Mouse (Mus musculus) forebrain, postnatal 0 days (tissue): ENCODE measurements at regions not wholly inside any gene's neighbourhood (a gene's known extent, or its start where the extent isn't known, plus 50 kb on each side); places are given as distances from the start of the nearest gene placed in this dataset.

Experiments
- ATAC-seq: fragments of 200-750 bp; cut with Nextera tagmentation; 2 replicates; pipeline ENCODE4 v1.8.0; 2017; ENCODE audit warnings: mild to moderate bottlenecking, moderate library complexity
- DNase-seq: peaks from one replicate; pipeline ENCODE4 v3.0.0-alpha.2; 2015
- H3K27ac ChIP-seq: fragments of 300-500 bp; sonication (generic); 2 replicates; pipeline ENCODE4 v1.5.1; 2014; ENCODE audit warnings: low read depth, mild to moderate bottlenecking, antibody characterized with exemption, low read length, moderate library complexity, mixed read lengths
- H3K27me3 ChIP-seq: fragments of 300-500 bp; sonication (generic); 2 replicates; pipeline ENCODE4 v1.6.1; 2014; ENCODE audit warnings: mild to moderate bottlenecking, low read length, mixed read lengths; ENCODE audit not compliant: insufficient read depth
- H3K36me3 ChIP-seq: fragments of 300-500 bp; sonication (generic); 2 replicates; pipeline ENCODE4 v1.6.1; 2014; ENCODE audit warnings: mild to moderate bottlenecking, moderate library complexity; ENCODE audit not compliant: insufficient read depth
- H3K4me1 ChIP-seq: fragments of 300-500 bp; sonication (generic); 2 replicates; pipeline ENCODE4 v1.6.1; 2014; ENCODE audit warnings: antibody characterized with exemption; ENCODE audit not compliant: insufficient read depth
- H3K4me2 ChIP-seq: fragments of 300-500 bp; sonication (generic); 2 replicates; pipeline ENCODE4 v1.6.1; 2014; ENCODE audit warnings: low read depth, mild to moderate bottlenecking, moderate library complexity
- H3K4me3 ChIP-seq: fragments of 300-500 bp; sonication (generic); 2 replicates; pipeline ENCODE4 v1.5.1; 2014; ENCODE audit warnings: low read depth, low read length, mixed read lengths
- H3K9ac ChIP-seq: fragments of 300-500 bp; sonication (generic); 2 replicates; pipeline ENCODE4 v1.6.1; 2014; ENCODE audit warnings: mild to moderate bottlenecking
- H3K9me3 ChIP-seq: fragments of 300-500 bp; sonication (generic); 2 replicates; pipeline ENCODE4 v1.6.1; 2016; ENCODE audit warnings: low read length
- CTCF ChIP-seq: sonication (generic); IDR thresholded peaks from 2 replicates; pipeline ENCODE4 v1.5.1; 2016; ENCODE audit warnings: antibody characterized with exemption, control low read depth, low read depth
- WGBS: fragments of 180-500 bp; shearing (Covaris S2); extraction: QIAGEN DNeasy Blood & Tissue Kit; methylation state at CpG from one replicate; pipeline ENCODE4 v1.1.7; 2014; 5-methylcytosine and 5-hydroxymethylcytosine counted together

DNA sequence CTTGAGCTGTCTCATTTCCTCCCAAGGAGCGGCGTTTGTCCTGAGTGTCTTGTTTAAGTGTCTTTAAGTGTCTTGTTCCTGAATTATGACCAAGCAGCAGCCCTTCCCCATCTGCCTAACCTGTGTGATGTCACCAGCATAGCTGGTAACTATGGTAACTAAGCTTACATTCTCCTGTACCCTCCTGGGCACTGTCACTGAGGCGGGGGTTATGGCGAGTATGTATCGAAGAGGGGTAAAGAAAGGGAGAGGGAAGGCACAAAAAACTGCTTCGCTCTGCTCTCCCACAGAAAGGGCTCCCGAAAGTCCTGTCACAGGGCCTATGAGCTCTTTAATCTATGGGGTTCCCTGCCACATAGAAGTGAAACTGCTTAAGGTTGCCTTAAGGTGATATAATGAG is 89.6 kb downstream of the Ppp4r2 start:
- WGBS: 71% methylated on average over 7 of the region's 7 CpGs
- peak; percentile 12 for DNase-seq
- ATAC-seq: no peak

DNA sequence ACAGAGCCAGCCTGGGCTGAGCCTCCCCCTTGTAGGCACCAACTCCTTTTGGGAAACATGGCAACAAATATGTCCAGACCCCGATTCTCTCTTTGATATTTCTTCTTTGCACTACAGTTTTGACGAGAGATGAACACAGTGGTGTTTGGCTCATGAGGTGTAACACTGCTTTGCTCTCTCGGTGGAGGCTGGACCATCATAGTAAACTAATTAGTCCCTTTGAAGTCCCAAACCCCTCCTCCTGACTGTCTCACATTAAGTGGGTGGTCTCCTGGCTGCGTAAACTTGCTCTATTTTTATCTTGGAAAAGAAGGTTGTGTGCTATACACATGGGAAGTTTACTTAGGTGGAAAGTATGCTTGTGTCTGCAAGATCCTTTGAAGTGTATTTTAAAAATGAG is 90.3 kb downstream of the Ppp4r2 start:
- 38% methylated on average over 4 of the region's 4 CpGs for WGBS
- ATAC-seq: no peak
- no peak overlapping the region for H3K27ac ChIP-seq
- H3K9ac ChIP-seq: no peak overlapping the region
- no peak for DNase-seq
- no peaks in the 10 kb centered on the region for H3K27me3 ChIP-seq
- no peaks in the 10 kb centered on the region for H3K9me3 ChIP-seq
- H3K4me1 ChIP-seq: no peaks in the 10 kb centered on the region
- TF ChIP-seq CTCF: no peak
- H3K36me3 ChIP-seq: no peaks in the 10 kb centered on the region
- H3K4me3 ChIP-seq: no peak overlapping the region
- no peak overlapping the region for H3K4me2 ChIP-seq

More for the DNA sequence above, 89.6 kb downstream of the Ppp4r2 start:
- no peak overlapping the region for H3K4me2 ChIP-seq
- H3K27me3 ChIP-seq: no peaks in the 10 kb centered on the region
- H3K9me3 ChIP-seq: no peaks in the 10 kb centered on the region
- H3K4me1 ChIP-seq: no peaks in the 10 kb centered on the region
- H3K36me3 ChIP-seq: no peaks in the 10 kb centered on the region
- H3K4me3 ChIP-seq: no peak overlapping the region
- no peak overlapping the region for H3K9ac ChIP-seq
- H3K27ac ChIP-seq: no peak overlapping the region
- TF ChIP-seq CTCF: no peak

DNA sequence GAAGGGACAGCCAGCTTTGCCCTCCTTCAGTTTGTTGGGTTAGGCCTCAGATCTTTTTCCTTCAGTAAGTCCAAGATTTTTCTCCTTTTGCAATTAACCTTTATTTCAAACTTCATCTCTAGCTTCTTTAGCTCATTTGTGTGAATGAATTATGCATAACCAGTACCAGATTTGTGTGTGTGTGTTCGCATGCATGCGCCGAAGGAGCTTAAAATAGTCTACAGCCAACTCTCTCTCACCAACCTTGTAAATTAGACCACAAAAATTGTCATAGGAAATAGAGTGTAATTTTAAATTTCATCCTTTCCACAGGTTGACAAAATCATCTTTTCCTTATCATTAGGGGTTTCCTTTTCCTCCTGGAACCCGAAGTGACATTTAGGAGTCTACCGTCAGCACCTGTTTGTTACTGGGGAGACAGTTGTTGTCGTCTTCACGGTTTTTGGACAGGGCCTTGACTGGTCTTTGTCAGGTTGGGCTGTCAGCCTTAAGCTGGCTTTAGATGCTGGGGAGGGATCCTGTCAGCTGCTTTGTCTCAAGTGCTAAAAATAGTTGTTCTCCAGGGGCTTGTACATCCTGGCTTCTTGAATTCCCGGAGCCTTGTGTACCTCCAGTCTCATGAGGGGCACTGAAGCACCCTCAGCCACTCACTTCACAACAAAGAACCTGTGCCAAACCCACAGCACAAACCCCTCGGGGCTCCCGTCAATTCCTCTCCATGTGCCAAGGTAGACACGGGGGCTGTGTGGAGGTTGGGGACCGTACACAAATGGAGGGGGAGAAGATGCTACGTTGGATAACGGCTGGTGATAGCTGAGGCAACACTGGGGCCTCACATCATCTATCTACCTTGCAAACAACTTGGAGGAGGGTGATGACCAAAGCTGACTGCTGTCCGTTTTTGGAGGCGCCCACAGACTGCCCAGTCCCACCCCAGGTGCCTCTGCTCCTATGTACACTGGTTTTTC is 95.7 kb downstream of the Ppp4r2 start:
- ATAC-seq: peak; percentile 68
- H3K4me1 ChIP-seq: peaks cover 16% of the 10 kb centered on the region; the same call in 1 of the 2 replicates
- DNase-seq: peak; percentile 57
- no peak overlapping the region for H3K4me2 ChIP-seq
- no peaks in the 10 kb centered on the region for H3K9me3 ChIP-seq
- H3K9ac ChIP-seq: no peak overlapping the region
- 63% methylated on average over 16 of the region's 16 CpGs for WGBS
- peak overlapping the region; percentile 75 for H3K27ac ChIP-seq
- TF ChIP-seq CTCF: no peak
- H3K27me3 ChIP-seq: no peaks in the 10 kb centered on the region
- no peaks in the 10 kb centered on the region for H3K36me3 ChIP-seq
- H3K4me3 ChIP-seq: no peak overlapping the region

DNA sequence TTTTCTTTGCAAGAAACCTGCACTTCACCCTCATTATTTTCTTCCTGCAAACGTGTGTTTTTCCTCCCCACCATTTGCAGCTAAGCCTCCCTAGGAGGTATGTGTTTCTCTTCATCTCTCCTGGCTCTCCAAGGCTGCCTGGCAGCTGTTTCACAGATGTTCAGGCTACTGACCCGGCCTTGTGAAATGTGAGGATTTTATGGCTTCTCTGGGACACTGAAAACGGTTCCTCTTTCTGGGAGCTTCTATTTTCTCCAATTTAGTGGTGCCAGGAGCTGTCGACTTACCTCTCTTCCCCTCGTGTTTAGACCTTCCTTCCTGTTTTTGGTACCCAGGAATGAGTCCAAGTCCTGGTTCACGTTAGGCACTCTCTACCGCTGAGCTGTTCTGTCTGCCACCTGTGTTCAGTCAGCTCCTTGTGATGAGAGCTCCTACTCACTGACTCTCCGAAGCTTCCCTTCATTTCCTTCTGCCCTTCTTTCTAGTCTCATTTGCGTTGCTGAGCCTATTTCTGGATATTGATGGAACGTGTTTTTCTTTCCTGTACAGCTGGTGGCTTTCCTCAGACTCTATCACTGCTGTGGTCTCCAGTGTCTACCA is 96.4 kb downstream of the Ppp4r2 start:
- WGBS: 57% methylated on average over 10 of the region's 10 CpGs
- Histone ChIP-seq H3K27ac (peak overlapping the region; percentile 75), H3K36me3 (no peaks in the 10 kb centered on the region), H3K4me1 (peaks cover 16% of the 10 kb centered on the region; the same call in 1 of the 2 replicates), H3K9me3 (no peaks in the 10 kb centered on the region), H3K4me2 (no peak overlapping the region), H3K27me3 (no peaks in the 10 kb centered on the region), H3K4me3 (no peak overlapping the region), H3K9ac (no peak overlapping the region)
- DNase-seq: peak; percentile 37
- TF ChIP-seq CTCF: no peak
- ATAC-seq: 0 out of 2 replicates have a peak, but pooled peaks have one; percentile 27

DNA sequence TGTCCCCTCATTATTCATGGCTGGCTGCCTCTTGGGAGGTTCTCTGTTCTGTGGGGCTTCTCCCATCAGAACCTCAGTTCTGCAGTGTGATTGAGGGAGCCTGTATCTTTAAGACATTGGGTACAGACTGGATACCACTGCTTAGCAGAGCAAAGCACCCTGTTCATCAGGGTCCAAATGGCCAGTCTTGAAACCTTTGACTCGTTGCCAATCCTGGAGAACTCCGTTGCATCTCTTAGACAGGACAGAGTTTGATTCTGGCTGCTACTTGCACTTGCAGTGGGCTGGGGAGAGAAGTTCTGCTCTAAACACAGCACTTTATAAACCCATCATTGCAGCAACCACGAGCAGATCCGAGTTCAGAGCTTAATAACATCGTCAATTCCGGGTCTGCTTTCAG is 97.3 kb downstream of the Ppp4r2 start:
- no peaks in the 10 kb centered on the region for H3K9me3 ChIP-seq
- ATAC-seq: no peak
- no peak overlapping the region for H3K27ac ChIP-seq
- peaks cover 16% of the 10 kb centered on the region; the same call in 1 of the 2 replicates for H3K4me1 ChIP-seq
- no peaks in the 10 kb centered on the region for H3K36me3 ChIP-seq
- WGBS: 81% methylated on average over 6 of the region's 6 CpGs
- H3K27me3 ChIP-seq: no peaks in the 10 kb centered on the region
- no peak overlapping the region for H3K9ac ChIP-seq
- no peak for DNase-seq
- TF ChIP-seq CTCF: no peak
- H3K4me3 ChIP-seq: no peak overlapping the region
- no peak overlapping the region for H3K4me2 ChIP-seq

DNA sequence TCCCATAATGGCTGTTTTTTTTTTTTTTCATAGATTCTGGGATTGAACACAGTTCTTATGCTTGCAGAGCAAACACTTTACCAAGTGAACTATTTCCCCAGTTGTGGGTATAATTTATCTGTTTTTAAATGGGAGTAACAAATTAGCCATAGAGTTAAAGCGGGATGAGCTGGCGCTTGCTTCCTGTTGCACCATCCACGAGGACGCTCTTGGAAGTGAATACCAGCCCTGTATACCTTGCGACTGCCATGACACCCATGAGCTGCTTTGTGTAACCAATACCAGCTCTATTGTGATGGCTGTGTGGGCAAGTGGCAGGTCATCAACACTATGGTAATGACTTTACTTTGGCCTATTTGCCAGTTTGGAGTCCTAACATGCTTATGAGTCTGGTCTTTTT is 101.0 kb downstream of the Ppp4r2 start:
- 90% methylated on average over 5 of the region's 5 CpGs for WGBS
- ATAC-seq: no peak
- no peak for DNase-seq
- H3K27ac ChIP-seq: no peak overlapping the region
- H3K36me3 ChIP-seq: no peaks in the 10 kb centered on the region
- no peak overlapping the region for H3K4me3 ChIP-seq
- no peak overlapping the region for H3K9ac ChIP-seq
- no peak overlapping the region for H3K4me2 ChIP-seq
- no peaks in the 10 kb centered on the region for H3K27me3 ChIP-seq
- no peak for TF ChIP-seq CTCF
- no peaks in the 10 kb centered on the region for H3K9me3 ChIP-seq
- 0 out of 2 replicates have a peak, but pooled peaks cover 10% of the 10 kb centered on the region for H3K4me1 ChIP-seq

DNA sequence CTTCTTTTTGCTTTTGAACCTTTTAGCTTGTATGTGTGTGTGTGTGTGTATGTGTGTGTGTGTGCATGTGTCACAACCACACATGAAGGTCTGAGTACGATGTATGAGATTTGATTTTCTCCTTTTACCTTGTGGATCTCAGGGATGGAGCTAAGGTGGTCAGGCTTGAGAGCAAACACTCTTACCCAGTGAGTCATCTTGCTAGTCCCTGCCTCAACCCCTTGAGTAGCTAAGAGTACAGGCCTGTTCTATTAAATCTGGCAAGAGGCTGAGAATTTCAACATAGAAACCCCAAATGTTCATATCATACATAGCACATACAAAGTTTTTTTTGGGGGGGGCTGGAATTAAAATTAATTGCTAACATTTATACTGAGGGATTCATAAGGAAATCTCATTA is 104.4 kb downstream of the Ppp4r2 start:
- no peaks in the 10 kb centered on the region for H3K36me3 ChIP-seq
- TF ChIP-seq CTCF: no peak
- WGBS: 88% methylated on average over 1 of the region's 1 CpGs
- no peaks in the 10 kb centered on the region for H3K9me3 ChIP-seq
- H3K4me2 ChIP-seq: no peak overlapping the region
- H3K4me1 ChIP-seq: no peaks in the 10 kb centered on the region
- H3K9ac ChIP-seq: no peak overlapping the region
- no peaks in the 10 kb centered on the region for H3K27me3 ChIP-seq
- DNase-seq (no peak), ATAC-seq (no peak)
- no peak overlapping the region for H3K4me3 ChIP-seq
- H3K27ac ChIP-seq: no peak overlapping the region
